Mouse (Mus musculus): ENCODE measurements around the gene Ly75.

GRCm38 (mm10) chr2:60252782-60253181, 130.3 kb downstream of the Ly75 start:
- TF ChIP-seq CTCF (IDR thresholded peaks at IDR 0.05; ENCODE audit: low read depth, low read length) (no peak), GATA1 (IDR thresholded peaks at IDR 0.05; ENCODE audit: borderline replicate concordance, low read length) (no peak)
